Mouse (Mus musculus): Measurements from ENCODE around the gene Garnl3.

- TF ChIP-seq CTCF (IDR thresholded peaks at IDR 0.05; ENCODE audit: low read depth) (no peak), EP300 (IDR thresholded peaks at IDR 0.05; ENCODE audit: low read depth) (no peak)
Measured at GRCm38 (mm10) chr2:32977114-32977513, 154.3 kb downstream of the Garnl3 start.
